Mouse (Mus musculus): Measurements from ENCODE around the gene Cct4. TPM values are rescaled to one million over a fixed set of nuclear protein-coding genes. Genes with fewer than 3 reads are reported as not detected.

The Cct4 gene
- total RNA-seq, 2 experiments from 2014 or later, result 88.1 to 96.9 TPM

- DNase-seq, result no peak
Measured at GRCm38 (mm10) chr11:23047252-23047651, 56.9 kb downstream of the Cct4 start.

GRCm38 (mm10) chr11:23047663-23048582 is 57.6 kb downstream of the Cct4 start:
- no peak for DNase-seq

GRCm38 (mm10) chr11:23049642-23050041 is 59.3 kb downstream of the Cct4 start:
- DNase-seq, result no peak

- no peak for DNase-seq
Measured at GRCm38 (mm10) chr11:23052353-23052752, 62.0 kb downstream of the Cct4 start.

Other genes with a start within 250 kb of the Cct4 start
- gene B3gnt2, start 129.6 kb upstream of the Cct4 start, total RNA-seq (2021), result 1 to 10 TPM; 2.1 to 2.4 TPM
- gene Zrsr1, start 18.5 kb upstream of the Cct4 start, total RNA-seq (2021), result 10 to 100 TPM; 11.0 to 11.5 TPM
- gene Gm28048, start 8.4 kb upstream of the Cct4 start, total RNA-seq (2021), result 1 to 10 TPM; 1.8 to 1.9 TPM
- 100 to 1,000 TPM in 1 of 2 experiments, 10 to 100 TPM in 1; 95.6 to 108 TPM for gene Commd1, start 8.1 kb upstream of the Cct4 start, total RNA-seq (2021)
- 1 to 10 TPM; 2.1 to 2.7 TPM for gene Fam161a, start 17.0 kb downstream of the Cct4 start, total RNA-seq (2021)

Data from gastrocnemius, postnatal 25 days (tissue).